Comparison of ENCODE assay signal across 32 mouse cellular contexts in the genomic region with DNA sequence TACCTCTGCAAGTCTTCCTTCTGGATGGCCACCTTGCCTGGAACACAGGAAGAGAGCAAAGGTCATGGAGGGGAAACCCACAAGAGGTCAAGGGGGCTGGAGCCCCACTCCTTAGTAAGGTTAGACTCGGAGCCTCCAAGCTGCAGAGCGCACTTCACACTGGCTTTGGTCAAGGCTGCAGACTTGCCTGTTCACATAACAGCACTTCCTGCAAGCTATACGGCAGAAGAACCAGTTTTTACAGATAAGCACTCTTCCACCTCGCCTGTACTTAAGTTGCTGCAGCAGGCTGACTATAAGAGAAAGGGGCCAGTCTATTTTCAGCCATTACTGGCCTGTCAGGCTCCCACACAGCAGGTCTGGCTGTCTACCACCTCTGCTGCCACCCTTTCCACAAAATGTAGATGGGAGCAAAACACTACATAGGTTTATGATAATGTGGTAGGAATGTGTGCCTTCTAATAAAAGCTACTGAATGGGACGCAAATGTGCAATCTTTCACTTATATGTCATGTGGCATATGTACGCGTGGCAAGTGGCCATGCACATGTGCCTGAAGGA. TPM values are rescaled to one million over a fixed set of nuclear protein-coding genes. Genes with fewer than 3 reads are reported as not detected.
A peak's percentile ranks its signal among the peaks of the same experiment; 100 is the strongest.
DNase-seq lines count a peak whose midpoint lies in the region; ATAC-seq and TF ChIP-seq lines count a peak whose summit lies in the region.
"Had no signal": no experiment of that assay in that cellular context is flagged by ENCODE, and none has a peak within 500 bp of the region (broad histone marks: within the 10 kb centered on the region; RNA-seq: fewer than 3 reads in every experiment).

No protein-coding gene starts in this region.

- H3K4me3 ChIP-seq in heart, embryonic 16.5 days (ENCODE audit: low read length) = no peak overlapping the region
- H3K4me3 ChIP-seq in liver, embryonic 11.5 days (ENCODE audit: low read depth, low read length) = no peak overlapping the region
- no peak overlapping the region for H3K4me3 ChIP-seq in liver, postnatal 0 days (ENCODE audit: low read depth, low read length)
- H3K4me3 ChIP-seq: embryonic facial prominence, embryonic 12.5 days; hindbrain, embryonic 10.5 days; lung, embryonic 15.5 days; neural tube, embryonic 15.5 days had no signal

- no peak for TF ChIP-seq CTCF in liver, postnatal 0 days (IDR thresholded peaks at IDR 0.05; ENCODE audit: low read depth)

- no peaks in the 10 kb centered on the region for H3K27me3 ChIP-seq in heart, embryonic 16.5 days (ENCODE audit: control insufficient read depth, insufficient read depth, low read length)
- no peaks in the 10 kb centered on the region for H3K27me3 ChIP-seq in liver, embryonic 11.5 days (replicated peaks; ENCODE audit: control insufficient read depth, insufficient read depth, low read length)
- H3K27me3 ChIP-seq in liver, postnatal 0 days (ENCODE audit: insufficient read depth, low read length) = no peaks in the 10 kb centered on the region
- H3K27me3 ChIP-seq: embryonic facial prominence, embryonic 12.5 days; lung, embryonic 15.5 days; neural tube, embryonic 15.5 days had no signal

- no peak for TF ChIP-seq EP300 in liver, postnatal 0 days (IDR thresholded peaks at IDR 0.05; ENCODE audit: low read depth)

- H3K9me3 ChIP-seq in heart, embryonic 16.5 days (replicated peaks; ENCODE audit: control insufficient read depth, low read length) = no peaks in the 10 kb centered on the region
- H3K9me3 ChIP-seq in liver, embryonic 11.5 days (ENCODE audit: control insufficient read depth, low read length) = no peaks in the 10 kb centered on the region
- H3K9me3 ChIP-seq in liver, postnatal 0 days (ENCODE audit: low read length) = no peaks in the 10 kb centered on the region
- H3K9me3 ChIP-seq: embryonic facial prominence, embryonic 12.5 days; hindbrain, embryonic 10.5 days; lung, embryonic 15.5 days; neural tube, embryonic 15.5 days had no signal

- peak; percentile 26; the same call in 1 of the 2 replicates for ATAC-seq in heart, embryonic 16.5 days (replicated peaks; ENCODE audit: extremely low read depth, insufficient read depth, low FRiP score)
- ATAC-seq in liver, embryonic 11.5 days (replicated peaks; ENCODE audit: low FRiP score) = no peak; the same call in 1 of the 2 replicates
- ATAC-seq in liver, postnatal 0 days = no peak
- ATAC-seq in megakaryocyte progenitor cell, adult 5-6 weeks (replicated peaks; ENCODE audit: poor library complexity) = 0 out of 2 replicates have a peak, but pooled peaks have one; percentile 15
- ATAC-seq: forebrain, postnatal 0 days had no signal

- H3K4me2 ChIP-seq in heart, embryonic 16.5 days (ENCODE audit: low read depth, low read length) = no peak overlapping the region
- H3K4me2 ChIP-seq in liver, embryonic 11.5 days = no peak overlapping the region
- H3K4me2 ChIP-seq in liver, postnatal 0 days (ENCODE audit: low read depth, low read length) = no peak overlapping the region
- H3K4me2 ChIP-seq: embryonic facial prominence, embryonic 12.5 days; lung, embryonic 15.5 days; midbrain, embryonic 11.5 days; neural tube, embryonic 15.5 days had no signal

- DNase-seq in frontal cortex, postnatal 36 days (ENCODE audit: low spot score in 2 of 2) = peak; percentile 40 to 53
- no peak for DNase-seq in frontal cortex, postnatal 10 days (ENCODE audit: low spot score in 2 of 2)
- DNase-seq in heart, adult 8-10 months (ENCODE audit: low spot score) = no peak
- no peak for DNase-seq in liver, embryonic 11.5 days (ENCODE audit: low spot score)
- no peak for DNase-seq in liver, postnatal 0 days
- no peak for DNase-seq in embryo, embryonic 9.5 days (ENCODE audit: extremely low spot score)
- DNase-seq: adrenal gland, postnatal 25 days; cerebellum, adult 9-11 months; forebrain, postnatal 0 days; kidney, adult 2 months; lung, postnatal 36 days; thymus, adult 18-20 months; thymus, postnatal 4 days had no signal

- H3K9ac ChIP-seq in heart, embryonic 16.5 days (ENCODE audit: low read length) = no peak overlapping the region
- H3K9ac ChIP-seq in liver, embryonic 11.5 days (ENCODE audit: low read depth, low read length) = 0 out of 2 replicates have a peak overlapping the region, but pooled peaks have one; percentile 20
- no peak overlapping the region for H3K9ac ChIP-seq in liver, postnatal 0 days (replicated peaks)
- H3K9ac ChIP-seq: embryonic facial prominence, embryonic 12.5 days; forebrain, postnatal 0 days; liver, embryonic 14.5 days; lung, embryonic 15.5 days; neural tube, embryonic 15.5 days had no signal

- peak overlapping the region; percentile 15; the same call in 1 of the 2 replicates for H3K27ac ChIP-seq in heart, embryonic 16.5 days (ENCODE audit: low read length)
- H3K27ac ChIP-seq in liver, embryonic 11.5 days (ENCODE audit: low read depth, low read length) = 0 out of 2 replicates have a peak overlapping the region, but pooled peaks have one; percentile 38
- H3K27ac ChIP-seq in liver, postnatal 0 days (ENCODE audit: low read depth) = no peak overlapping the region
- H3K27ac ChIP-seq: embryonic facial prominence, embryonic 12.5 days; hindbrain, embryonic 10.5 days; kidney, postnatal 0 days; liver, embryonic 14.5 days; lung, embryonic 15.5 days; neural tube, embryonic 15.5 days had no signal

- peaks cover 15% of the 10 kb centered on the region for H3K4me1 ChIP-seq in heart, embryonic 16.5 days (ENCODE audit: control insufficient read depth, insufficient read depth, low read length)
- peaks cover 15% of the 10 kb centered on the region for H3K4me1 ChIP-seq in liver, embryonic 11.5 days (replicated peaks; ENCODE audit: control insufficient read depth, insufficient read depth, low read length)
- no peaks in the 10 kb centered on the region for H3K4me1 ChIP-seq in liver, postnatal 0 days (ENCODE audit: insufficient read depth)
- H3K4me1 ChIP-seq: embryonic facial prominence, embryonic 12.5 days; lung, embryonic 15.5 days; neural tube, embryonic 15.5 days had no signal

- WGBS in heart, embryonic 16.5 days = 51% methylated on average over 7 of the region's 7 CpGs
- 54% methylated on average over 7 of the region's 7 CpGs for WGBS in liver, embryonic 11.5 days
- WGBS in liver, postnatal 0 days (ENCODE audit: insufficient replicate concordance) = 55% methylated on average over 7 of the region's 7 CpGs

- H3K36me3 ChIP-seq in heart, embryonic 16.5 days (ENCODE audit: control insufficient read depth, insufficient read depth) = peaks cover 5% of the 10 kb centered on the region
- H3K36me3 ChIP-seq in liver, embryonic 11.5 days (ENCODE audit: control insufficient read depth, insufficient read depth, low read length) = 0 out of 2 replicates have a peak, but pooled peaks cover 3% of the 10 kb centered on the region
- peaks cover 2% of the 10 kb centered on the region; the same call in 1 of the 2 replicates for H3K36me3 ChIP-seq in liver, postnatal 0 days (replicated peaks; ENCODE audit: insufficient read depth, low read length)

RNA-seq across cellular contexts. Expression of a gene that starts 43.7 kb away (rescaled TPM):
- polyA plus RNA-seq in heart, embryonic 16.5 days (2015; fragmentation: Nextera tagmentation; extraction: Ambion mirVana) = not detected in 2 replicates
- total RNA-seq in heart, adult 8-10 months (2022) = not detected
- polyA plus RNA-seq in liver, embryonic 11.5 days (2014; fragmentation: Nextera tagmentation; extraction: Ambion mirVana) = not detected in 2 replicates
- not detected in 2 replicates for polyA plus RNA-seq in liver, postnatal 0 days (2015; fragmentation: Nextera tagmentation; extraction: Ambion mirVana)
- total RNA-seq in megakaryocyte progenitor cell, adult 5-6 weeks (2015) = 0.17 TPM in 1 of 2 replicates, not detected in the other
- not detected in 2 replicates for total RNA-seq in megakaryocyte progenitor cell, adult 5-6 weeks (2017)
- total RNA-seq: adrenal gland, postnatal 25 days; common myeloid progenitor, adult 5-6 weeks; gastrocnemius, adult 8-10 months; granulocyte monocyte progenitor cell, adult 5-6 weeks; layer of hippocampus, postnatal 10 days; midbrain, postnatal 0 days had no signal
- polyA plus RNA-seq: embryonic facial prominence, embryonic 12.5 days; forebrain, embryonic 11.5 days; forebrain, postnatal 0 days; hindbrain, embryonic 10.5 days; kidney, adult 2 months; kidney, postnatal 0 days; large intestine, adult 2 months; limb, embryonic 11.5 days; lung, embryonic 15.5 days; midbrain, embryonic 11.5 days; midbrain, postnatal 0 days; neural tube, embryonic 15.5 days; small intestine, adult 2 months; stomach, embryonic 16.5 days had no signal

Comparison
In these comparisons a context has a peak if more than half of its experiments do, and no peak if none do; other contexts are left out.
1. DNase-seq: peak in frontal cortex, postnatal 36 days (2 of 2); none in frontal cortex, postnatal 10 days (0 of 2), heart, adult 8-10 months (single experiment), liver, embryonic 11.5 days (single experiment), liver, postnatal 0 days (single experiment) and embryo, embryonic 9.5 days (single experiment).
2. ATAC-seq: peak in heart, embryonic 16.5 days (single experiment) and megakaryocyte progenitor cell, adult 5-6 weeks (single experiment); none in liver, embryonic 11.5 days (single experiment) and liver, postnatal 0 days (single experiment).